Mouse (Mus musculus) heart, postnatal 0 days (tissue): ENCODE data around the gene Srsf4. TPM values are rescaled to one million over a fixed set of nuclear protein-coding genes. Genes with fewer than 3 reads are reported as not detected.

Experiments
- ATAC-seq: fragments of 200-750 bp; cut with Nextera tagmentation; 2 replicates; pipeline ENCODE4 v1.8.0; 2017; ENCODE audit warnings: low read depth, moderate number of reproducible peaks, moderate library complexity; ENCODE audit not compliant: insufficient read depth
- DNase-seq: peaks from one replicate; pipeline ENCODE4 v3.0.0-alpha.2; 2016; ENCODE audit warnings: low spot score
- H3K27ac ChIP-seq: fragments of 300-500 bp; sonication (generic); 2 replicates; pipeline ENCODE4 v1.5.1; 2014; ENCODE audit warnings: low read depth, mild to moderate bottlenecking
- H3K27me3 ChIP-seq: fragments of 300-500 bp; sonication (generic); 2 replicates; pipeline ENCODE4 v1.6.1; 2014; ENCODE audit warnings: low read length, mixed read lengths; ENCODE audit not compliant: control insufficient read depth, insufficient read depth
- H3K36me3 ChIP-seq: fragments of 300-500 bp; sonication (generic); replicated peaks from 2 replicates; pipeline ENCODE4 v1.6.1; 2014; ENCODE audit warnings: low read length, mixed read lengths; ENCODE audit not compliant: control insufficient read depth, insufficient read depth
- H3K4me1 ChIP-seq: fragments of 300-500 bp; sonication (generic); 2 replicates; pipeline ENCODE4 v1.6.1; 2014; ENCODE audit warnings: antibody characterized with exemption; ENCODE audit not compliant: control insufficient read depth, insufficient read depth
- H3K4me2 ChIP-seq: fragments of 300-500 bp; sonication (generic); 2 replicates; pipeline ENCODE4 v1.6.1; 2014; ENCODE audit warnings: low read depth, mild to moderate bottlenecking, low read length, moderate library complexity
- H3K4me3 ChIP-seq: fragments of 300-500 bp; sonication (generic); 2 replicates; pipeline ENCODE4 v1.5.1; 2014; ENCODE audit warnings: low read depth, low read length
- H3K9ac ChIP-seq: fragments of 300-500 bp; sonication (generic); replicated peaks from 2 replicates; pipeline ENCODE4 v1.6.1; 2014; ENCODE audit warnings: low read depth, low read length, mixed read lengths
- H3K9me3 ChIP-seq: fragments of 300-500 bp; sonication (generic); replicated peaks from 2 replicates; pipeline ENCODE4 v1.6.1; 2016; ENCODE audit warnings: low read length; ENCODE audit not compliant: control insufficient read depth
- CTCF ChIP-seq: IDR thresholded peaks from 2 replicates; pipeline ENCODE4 v1.5.1; 2016; ENCODE audit warnings: antibody characterized with exemption, control low read depth, low read depth
- EP300 ChIP-seq: IDR thresholded peaks from 2 replicates; pipeline ENCODE4 v1.6.1; 2016; ENCODE audit warnings: antibody characterized with exemption, low read depth
- WGBS: fragments of 180-500 bp; shearing (Covaris S2); extraction: QIAGEN DNeasy Blood & Tissue Kit; methylation state at CpG from one replicate; pipeline ENCODE4 v1.1.7; 2014; 5-methylcytosine and 5-hydroxymethylcytosine counted together
- polyA plus RNA-seq: library from polyadenylated mRNA; unstranded; fragments of >200 nt; fragmentation: Nextera tagmentation; extraction: Ambion mirVana; gene quantifications from 2 replicates; pipeline ENCODE4 v1.2.1, GENCODE M21; 2015
- total RNA-seq: library from RNA; depleted of rRNA; stranded (reverse); fragments of >200 nt; gene quantifications from 2 replicates; pipeline ENCODE4 v1.2.3, GENCODE M21; 2014; ENCODE audit warnings: low replicate concordance

Gene Srsf4
- total and polyA plus RNA-seq, 2 experiments from 2014 or later, result 14.3 to 42.0 TPM

DNA sequence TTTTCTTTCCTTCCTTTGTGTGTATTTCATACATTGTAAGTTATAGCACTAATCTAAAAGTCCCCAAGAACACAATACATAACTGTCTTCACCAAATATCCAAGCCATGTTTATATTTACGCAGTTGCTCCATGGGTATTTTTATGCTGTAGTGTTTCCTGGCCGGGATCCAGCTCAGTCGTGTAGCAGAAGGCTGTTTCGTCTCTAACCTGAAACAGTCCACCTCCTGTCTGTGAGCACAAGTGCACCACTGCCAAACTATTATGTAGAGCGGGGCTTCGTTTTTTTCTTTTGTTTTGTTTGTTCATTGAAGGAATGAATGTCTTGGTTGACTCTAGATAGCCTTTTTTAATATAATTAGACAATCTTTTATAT lies 25.8 kb downstream of the Srsf4 start:
- TF ChIP-seq CTCF, result no peak
- no peak for TF ChIP-seq EP300
- Histone ChIP-seq H3K9ac (no peak overlapping the region), H3K27me3 (no peaks in the 10 kb centered on the region), H3K9me3 (no peaks in the 10 kb centered on the region), H3K4me1 (peaks cover 6% of the 10 kb centered on the region; the same call in 1 of the 2 replicates), H3K27ac (0 out of 2 replicates have a peak overlapping the region, but pooled peaks have one; percentile 18), H3K36me3 (peaks cover 75% of the 10 kb centered on the region), H3K4me3 (no peak overlapping the region), H3K4me2 (no peak overlapping the region)
- ATAC-seq, result no peak
- peak; percentile 45 for DNase-seq
- WGBS, result 36% methylated on average over 6 of the region's 6 CpGs

- TF ChIP-seq EP300 (no peak), CTCF (no peak)
- peaks cover 67% of the 10 kb centered on the region for H3K36me3 ChIP-seq
- WGBS, result 85% methylated on average over 15 of the region's 15 CpGs
- no peak overlapping the region for H3K27ac ChIP-seq
- peaks cover 6% of the 10 kb centered on the region; the same call in 1 of the 2 replicates for H3K4me1 ChIP-seq
- DNase-seq (no peak), ATAC-seq (no peak)
- no peak overlapping the region for H3K4me3 ChIP-seq
- H3K9me3 ChIP-seq, result no peaks in the 10 kb centered on the region
- no peak overlapping the region for H3K4me2 ChIP-seq
- H3K9ac ChIP-seq, result no peak overlapping the region
- H3K27me3 ChIP-seq, result no peaks in the 10 kb centered on the region
Measured at GRCm38 (mm10) chr4:131901090-131901489, 27.7 kb downstream of the Srsf4 start.

GRCm38 (mm10) chr4:131904478-131904877 lies 31.1 kb downstream of the Srsf4 start:
- ATAC-seq (peak; percentile 32; the same call in 1 of the 2 replicates), DNase-seq (peak; percentile 24)
- Histone ChIP-seq H3K4me3 (no peak overlapping the region), H3K4me1 (no peaks in the 10 kb centered on the region), H3K9ac (no peak overlapping the region), H3K27ac (no peak overlapping the region), H3K36me3 (peaks cover 42% of the 10 kb centered on the region), H3K4me2 (no peak overlapping the region), H3K9me3 (no peaks in the 10 kb centered on the region), H3K27me3 (no peaks in the 10 kb centered on the region)
- TF ChIP-seq EP300, result no peak
- TF ChIP-seq CTCF, result peak; percentile 66
- WGBS, result 59% methylated on average over 8 of the region's 8 CpGs

DNA sequence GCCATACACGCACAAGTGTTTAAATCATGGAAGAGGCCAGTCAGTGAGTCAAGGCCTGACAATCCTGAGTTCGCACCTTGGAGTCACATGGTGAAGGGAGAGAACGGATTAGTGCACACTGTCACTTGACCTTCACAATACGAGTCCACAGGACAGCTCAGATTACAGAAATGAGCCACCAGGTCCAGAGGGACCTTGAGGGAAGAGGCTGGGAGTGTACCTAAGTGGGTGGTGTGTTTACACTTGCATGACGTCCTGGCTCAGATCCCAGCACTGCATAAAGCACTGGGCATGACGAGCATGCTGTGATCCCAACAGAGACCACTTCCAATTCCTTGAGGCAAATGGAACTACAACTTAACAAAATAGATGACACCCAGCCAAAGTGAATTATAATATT lies 33.0 kb downstream of the Srsf4 start:
- peaks cover 23% of the 10 kb centered on the region for H3K36me3 ChIP-seq
- no peaks in the 10 kb centered on the region for H3K27me3 ChIP-seq
- H3K9ac ChIP-seq, result no peak overlapping the region
- no peak overlapping the region for H3K27ac ChIP-seq
- WGBS, result 36% methylated on average over 6 of the region's 6 CpGs
- ATAC-seq (0 out of 2 replicates have a peak, but pooled peaks have one; percentile 19), DNase-seq (no peak)
- H3K4me2 ChIP-seq, result no peak overlapping the region
- TF ChIP-seq CTCF, result no peak
- TF ChIP-seq EP300, result no peak
- peaks cover 5% of the 10 kb centered on the region; the same call in 1 of the 2 replicates for H3K4me1 ChIP-seq
- no peaks in the 10 kb centered on the region for H3K9me3 ChIP-seq
- no peak overlapping the region for H3K4me3 ChIP-seq

DNA sequence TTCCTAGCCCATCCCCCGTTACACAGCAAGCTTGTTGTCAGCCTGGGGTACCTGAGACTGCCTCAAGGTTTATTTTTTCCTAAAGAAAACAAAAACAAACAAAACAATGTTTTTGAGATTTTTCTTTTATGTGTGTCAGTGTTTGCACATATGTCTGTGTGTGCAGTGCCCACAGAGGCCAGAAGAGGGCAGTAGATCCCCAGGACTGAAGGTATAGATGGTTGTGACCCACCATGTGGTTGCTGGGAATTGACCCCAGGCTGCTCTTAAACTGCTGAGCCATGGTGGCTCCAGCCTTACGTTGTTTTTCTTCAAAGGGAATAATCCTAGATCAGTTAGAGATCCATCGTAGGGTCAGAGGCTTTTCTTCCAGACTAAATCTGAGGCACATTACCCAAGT lies 34.5 kb downstream of the Srsf4 start:
- Histone ChIP-seq H3K9me3 (no peaks in the 10 kb centered on the region), H3K4me1 (peaks cover 5% of the 10 kb centered on the region; the same call in 1 of the 2 replicates), H3K9ac (no peak overlapping the region), H3K4me2 (no peak overlapping the region), H3K27me3 (no peaks in the 10 kb centered on the region), H3K36me3 (peaks cover 10% of the 10 kb centered on the region), H3K4me3 (no peak overlapping the region), H3K27ac (no peak overlapping the region)
- ATAC-seq (no peak), DNase-seq (no peak)
- peak; percentile 34; the same call in 1 of the 2 replicates for TF ChIP-seq CTCF
- no peak for TF ChIP-seq EP300
- 96% methylated on average over 3 of the region's 3 CpGs for WGBS
